Mouse (Mus musculus): ENCODE results near the gene Nhlh1. TPM values are rescaled to one million over a fixed set of nuclear protein-coding genes. Genes with fewer than 3 reads are reported as not detected.

Gene Nhlh1
- total and polyA plus RNA-seq, 2 experiments from 2014 or later, result 0.12 to 3.6 TPM

DNA sequence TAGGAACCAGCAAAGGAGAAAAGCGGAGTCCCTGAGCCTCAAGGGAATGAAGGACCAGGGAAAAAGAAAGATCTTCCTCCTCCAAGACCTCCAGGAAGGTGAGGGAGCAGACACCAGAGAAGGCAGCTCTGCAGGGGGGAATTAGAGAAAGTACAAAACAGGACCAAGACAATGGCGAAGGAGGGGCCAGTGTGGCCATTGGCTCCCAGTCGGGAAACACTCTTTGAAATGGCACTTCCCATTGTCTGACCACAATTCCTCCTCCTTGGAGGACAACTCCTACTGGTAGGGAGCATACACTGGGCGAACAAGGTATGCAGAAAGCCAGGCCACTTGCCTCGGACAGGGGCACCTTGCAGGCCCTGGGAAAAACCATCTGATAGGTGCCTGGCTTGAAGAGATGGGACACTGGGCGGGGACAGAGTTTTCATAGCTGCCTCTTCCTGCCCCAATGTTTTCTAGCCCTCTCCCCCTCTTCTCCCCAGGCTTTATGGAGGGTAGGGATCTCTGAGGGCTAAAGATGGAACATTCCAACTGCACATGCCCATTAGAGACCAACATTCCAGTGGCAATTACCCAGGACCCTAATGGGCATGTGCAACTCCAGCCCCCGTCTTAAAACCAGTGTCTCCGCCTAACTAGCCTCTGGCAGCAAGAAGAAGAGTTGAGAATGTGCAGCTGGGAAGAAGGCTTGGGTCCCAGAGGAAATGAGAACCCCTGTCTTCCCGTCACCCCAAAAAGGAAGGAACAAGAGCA, 33.1 kb downstream of the Nhlh1 start:
- Histone ChIP-seq H3K9ac (replicated peaks; ENCODE audit: low read length, poor library complexity, severe bottlenecking) (peak overlapping the region; percentile 94), H3K4me3 (ENCODE audit: low read depth, low read length) (peak overlapping the region; percentile 94), H3K4me1 (ENCODE audit: insufficient read depth, low read length) (peaks cover 25% of the 10 kb centered on the region), H3K36me3 (ENCODE audit: insufficient read depth, low read length) (no peaks in the 10 kb centered on the region), H3K27ac (ENCODE audit: low read depth, low read length) (0 out of 2 replicates have a peak overlapping the region, but pooled peaks have one; percentile 6), H3K4me2 (ENCODE audit: low read depth, low read length, poor library complexity, severe bottlenecking) (peak overlapping the region; percentile 87), H3K9me3 (ENCODE audit: low read length) (no peaks in the 10 kb centered on the region), H3K27me3 (ENCODE audit: insufficient read depth, low read length) (no peaks in the 10 kb centered on the region)
- DNase-seq (ENCODE audit: low spot score) (no peak), ATAC-seq (ENCODE audit: low FRiP score) (no peak)
- no peak for TF ChIP-seq CTCF (IDR thresholded peaks at IDR 0.05)
- 14% methylated on average over 9 of the region's 9 CpGs for WGBS

DNA sequence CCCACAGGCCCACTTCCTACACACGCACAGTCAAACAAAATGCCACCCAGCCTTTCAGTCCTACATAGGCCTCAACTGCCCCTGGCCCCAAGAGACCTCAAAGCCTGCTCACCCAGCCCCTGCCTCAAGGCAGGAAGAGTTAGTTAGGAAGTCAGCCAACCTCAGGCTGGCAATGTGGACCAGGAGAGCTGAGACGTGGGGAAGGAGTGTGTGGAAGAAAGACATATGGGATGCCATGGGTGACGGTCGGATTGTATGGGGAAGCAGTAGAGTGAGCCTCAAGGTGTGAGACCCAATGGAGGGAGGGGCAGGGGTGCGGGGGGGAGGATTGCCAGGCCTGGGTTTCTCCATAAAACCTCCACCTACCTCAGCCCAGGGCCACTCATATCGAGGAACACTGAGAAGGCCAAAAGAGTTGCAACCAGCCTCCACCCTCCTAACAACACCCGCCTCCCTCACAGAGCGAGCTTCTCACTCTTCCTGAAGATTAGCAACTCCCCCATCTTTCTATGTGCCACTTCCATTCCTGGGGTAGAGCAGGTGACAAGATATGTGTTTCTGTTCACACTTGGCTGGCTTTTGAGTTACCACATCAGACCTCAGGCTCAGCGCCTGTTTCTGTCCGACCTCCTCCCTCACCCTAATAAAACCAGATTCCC, 37.4 kb downstream of the Nhlh1 start:
- Histone ChIP-seq H3K4me1 (ENCODE audit: insufficient read depth, low read length) (peaks cover 48% of the 10 kb centered on the region), H3K27ac (ENCODE audit: low read depth, low read length) (no peak overlapping the region), H3K36me3 (ENCODE audit: insufficient read depth, low read length) (no peaks in the 10 kb centered on the region), H3K9me3 (ENCODE audit: low read length) (no peaks in the 10 kb centered on the region), H3K4me2 (ENCODE audit: low read depth, low read length, poor library complexity, severe bottlenecking) (no peak overlapping the region), H3K9ac (replicated peaks; ENCODE audit: low read length, poor library complexity, severe bottlenecking) (no peak overlapping the region), H3K4me3 (ENCODE audit: low read depth, low read length) (no peak overlapping the region), H3K27me3 (ENCODE audit: insufficient read depth, low read length) (no peaks in the 10 kb centered on the region)
- WGBS, result 60% methylated on average over 10 of the region's 10 CpGs
- DNase-seq (ENCODE audit: low spot score) (no peak), ATAC-seq (ENCODE audit: low FRiP score) (no peak)
- no peak for TF ChIP-seq CTCF (IDR thresholded peaks at IDR 0.05)

DNA sequence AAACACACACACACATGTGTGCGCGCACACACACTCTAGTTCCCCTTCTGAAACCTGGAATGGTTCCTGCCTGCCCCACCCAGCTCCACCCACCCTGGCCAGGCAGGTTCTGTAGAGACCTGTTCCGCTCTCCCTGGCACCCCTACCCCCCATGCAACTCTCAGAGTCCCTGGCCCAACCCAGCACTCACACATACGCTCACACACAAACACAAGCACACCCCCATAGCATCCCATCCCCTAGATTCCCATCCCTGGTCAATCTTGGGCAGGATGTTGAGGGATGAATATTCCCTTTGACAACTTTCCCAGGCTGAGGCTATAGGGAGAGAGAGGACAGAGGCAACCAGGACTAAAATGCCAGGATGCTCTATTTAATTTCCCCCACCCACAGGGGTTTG, 38.0 kb downstream of the Nhlh1 start:
- Histone ChIP-seq H3K9ac (replicated peaks; ENCODE audit: low read length, poor library complexity, severe bottlenecking) (no peak overlapping the region), H3K36me3 (ENCODE audit: insufficient read depth, low read length) (no peaks in the 10 kb centered on the region), H3K27ac (ENCODE audit: low read depth, low read length) (no peak overlapping the region), H3K4me2 (ENCODE audit: low read depth, low read length, poor library complexity, severe bottlenecking) (no peak overlapping the region), H3K4me1 (ENCODE audit: insufficient read depth, low read length) (peaks cover 46% of the 10 kb centered on the region), H3K9me3 (ENCODE audit: low read length) (no peaks in the 10 kb centered on the region), H3K4me3 (ENCODE audit: low read depth, low read length) (no peak overlapping the region), H3K27me3 (ENCODE audit: insufficient read depth, low read length) (no peaks in the 10 kb centered on the region)
- 95% methylated on average over 4 of the region's 4 CpGs for WGBS
- no peak for ATAC-seq (ENCODE audit: low FRiP score)
- no peak for TF ChIP-seq CTCF (IDR thresholded peaks at IDR 0.05)
- DNase-seq (ENCODE audit: low spot score), result no peak

DNA sequence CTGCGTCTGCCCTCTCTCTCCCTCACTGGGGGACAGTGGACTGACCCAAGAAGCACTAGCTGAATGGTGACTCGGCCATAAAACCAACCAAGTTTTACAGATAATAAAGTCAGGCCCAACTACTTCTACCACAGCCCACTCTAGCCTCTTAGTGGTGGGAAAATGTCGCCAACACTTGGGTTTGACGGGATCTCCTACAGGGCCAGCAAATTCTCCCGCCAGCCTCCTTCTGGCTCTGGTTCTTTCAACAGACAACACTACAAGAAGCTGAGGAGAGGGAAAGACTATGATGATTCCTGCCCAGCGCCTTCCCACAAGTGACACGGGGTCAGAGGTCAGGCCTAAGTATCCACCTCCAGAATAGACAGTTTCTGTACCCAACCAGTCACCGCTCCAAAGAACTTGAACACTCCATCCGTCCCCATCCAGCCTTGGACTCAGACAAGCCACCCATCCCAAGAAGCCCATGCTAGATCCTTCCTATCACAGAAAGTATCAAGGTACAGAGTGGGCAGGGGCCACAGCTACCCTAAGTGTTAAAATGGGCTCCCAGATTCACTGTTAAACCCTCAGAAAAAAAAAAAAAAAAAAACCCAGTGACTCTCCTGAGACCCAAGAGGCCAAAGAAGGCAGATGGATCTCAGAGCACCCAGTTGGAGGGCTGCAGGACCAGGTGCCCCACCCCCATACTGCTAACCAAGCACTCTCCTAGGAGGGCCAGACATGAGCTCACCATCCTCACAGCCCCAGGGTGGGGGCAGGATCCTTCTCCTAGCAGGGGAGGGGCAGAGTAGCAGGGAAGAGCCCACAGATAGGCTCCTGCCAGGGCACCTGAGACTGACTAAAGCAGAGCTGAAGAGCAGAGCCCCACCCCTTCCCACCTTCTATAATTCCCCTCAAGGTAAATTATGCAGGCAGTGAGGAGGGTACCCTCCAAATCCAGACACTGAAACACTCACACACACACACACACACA, 38.7 kb downstream of the Nhlh1 start:
- Histone ChIP-seq H3K36me3 (ENCODE audit: insufficient read depth, low read length) (no peaks in the 10 kb centered on the region), H3K9ac (replicated peaks; ENCODE audit: low read length, poor library complexity, severe bottlenecking) (no peak overlapping the region), H3K4me1 (ENCODE audit: insufficient read depth, low read length) (peaks cover 42% of the 10 kb centered on the region), H3K9me3 (ENCODE audit: low read length) (no peaks in the 10 kb centered on the region), H3K27me3 (ENCODE audit: insufficient read depth, low read length) (no peaks in the 10 kb centered on the region), H3K4me3 (ENCODE audit: low read depth, low read length) (no peak overlapping the region), H3K27ac (ENCODE audit: low read depth, low read length) (peak overlapping the region; percentile 43; the same call in 1 of the 2 replicates), H3K4me2 (ENCODE audit: low read depth, low read length, poor library complexity, severe bottlenecking) (no peak overlapping the region)
- ATAC-seq (ENCODE audit: low FRiP score) (no peak), DNase-seq (ENCODE audit: low spot score) (no peak)
- WGBS, result 57% methylated on average over 9 of the region's 9 CpGs
- no peak for TF ChIP-seq CTCF (IDR thresholded peaks at IDR 0.05)

DNA sequence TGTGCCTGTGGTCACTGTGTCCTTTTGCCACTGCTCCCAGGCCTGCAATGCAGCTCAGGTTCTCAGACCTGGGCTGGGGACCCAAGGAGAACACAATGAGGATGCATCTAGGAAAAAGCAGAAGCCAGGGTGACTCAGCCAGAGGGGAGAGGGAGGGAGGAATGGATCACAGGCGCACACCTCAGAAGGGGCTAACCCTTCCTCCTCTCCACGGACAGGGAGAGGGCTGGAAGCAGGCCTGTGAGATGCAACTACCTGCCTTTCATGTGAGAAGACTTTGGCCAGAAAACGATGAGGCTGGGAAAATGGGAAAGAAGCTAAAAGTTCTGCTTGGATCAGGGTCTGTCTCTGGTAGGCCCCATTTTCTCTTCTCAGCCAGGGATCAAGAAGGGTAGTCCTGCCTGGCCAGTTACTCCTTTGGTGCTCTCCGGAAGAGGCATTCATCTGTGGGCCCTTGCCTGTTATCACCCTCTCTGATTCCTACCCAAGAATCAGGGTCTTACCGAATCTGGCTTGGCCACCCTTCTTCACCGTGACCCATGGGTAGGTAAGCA, 39.8 kb downstream of the Nhlh1 start:
- no peak for TF ChIP-seq CTCF (IDR thresholded peaks at IDR 0.05)
- Histone ChIP-seq H3K9me3 (ENCODE audit: low read length) (no peaks in the 10 kb centered on the region), H3K4me3 (ENCODE audit: low read depth, low read length) (no peak overlapping the region), H3K27ac (ENCODE audit: low read depth, low read length) (peak overlapping the region; percentile 70), H3K36me3 (ENCODE audit: insufficient read depth, low read length) (0 out of 2 replicates have a peak, but pooled peaks cover 2% of the 10 kb centered on the region), H3K27me3 (ENCODE audit: insufficient read depth, low read length) (no peaks in the 10 kb centered on the region), H3K4me2 (ENCODE audit: low read depth, low read length, poor library complexity, severe bottlenecking) (peak overlapping the region; percentile 3; the same call in 1 of the 2 replicates), H3K4me1 (ENCODE audit: insufficient read depth, low read length) (peaks cover 42% of the 10 kb centered on the region), H3K9ac (replicated peaks; ENCODE audit: low read length, poor library complexity, severe bottlenecking) (0 out of 2 replicates have a peak overlapping the region, but pooled peaks have one; percentile 36)
- WGBS, result 50% methylated on average over 6 of the region's 6 CpGs
- no peak; the same call in 1 of the 2 replicates for ATAC-seq (ENCODE audit: low FRiP score)
- DNase-seq (ENCODE audit: low spot score), result no peak

Data from midbrain, postnatal 0 days (tissue).